Mouse (Mus musculus): ENCODE results near the gene Gata1.

- TF ChIP-seq FLI1 (IDR thresholded peaks at IDR 0.05; ENCODE audit: low read length): no peak
- no peak for TF ChIP-seq GATA1 (IDR thresholded peaks at IDR 0.05; ENCODE audit: borderline replicate concordance, low read length)
Measured at GRCm38 (mm10) chrX:7910473-7910872, 67.4 kb downstream of the Gata1 start.
